Mouse (Mus musculus): ENCODE data around the gene Nos2.
"Not testable (repeated sequence)": the region's sequence is repeated elsewhere in the genome, so short reads cannot be mapped to it uniquely, and the experiment has no call there.

Nos2 gene

GRCm38 (mm10) chr11:78989206-78989605 is 68.6 kb downstream of the Nos2 start:
- not testable (repeated sequence) for DNase-seq (ENCODE audit: low read depth, low spot score)

- no peak for DNase-seq (ENCODE audit: low read depth, low spot score)
Observed at GRCm38 (mm10) chr11:78990096-78990495, 69.5 kb downstream of the Nos2 start.

- not testable (repeated sequence) for DNase-seq (ENCODE audit: low read depth, low spot score)
Observed at GRCm38 (mm10) chr11:78990875-78991543, 70.4 kb downstream of the Nos2 start.

GRCm38 (mm10) chr11:78999118-78999517 is 78.5 kb downstream of the Nos2 start:
- no peak for DNase-seq (ENCODE audit: low read depth, low spot score)

- DNase-seq (ENCODE audit: low read depth, low spot score), result no peak
Observed at GRCm38 (mm10) chr11:79001871-79002270, 81.3 kb downstream of the Nos2 start.

- no peak for DNase-seq (ENCODE audit: low read depth, low spot score)
Observed at GRCm38 (mm10) chr11:79002551-79002951, 82.0 kb downstream of the Nos2 start.

GRCm38 (mm10) chr11:79003053-79003768 is 82.6 kb downstream of the Nos2 start:
- DNase-seq (ENCODE audit: low read depth, low spot score), result peak; percentile 55

- no peak for DNase-seq (ENCODE audit: low read depth, low spot score)
Observed at GRCm38 (mm10) chr11:79003769-79004638, 83.4 kb downstream of the Nos2 start.

- peak; percentile 60 for DNase-seq (ENCODE audit: low read depth, low spot score)
Observed at GRCm38 (mm10) chr11:79005578-79006394, 85.2 kb downstream of the Nos2 start.

- peak; percentile 35 for DNase-seq (ENCODE audit: low read depth, low spot score)
Observed at GRCm38 (mm10) chr11:79006417-79006816, 85.8 kb downstream of the Nos2 start.

GRCm38 (mm10) chr11:79007356-79007755 is 86.8 kb downstream of the Nos2 start:
- DNase-seq (ENCODE audit: low read depth, low spot score), result not testable (repeated sequence)

GRCm38 (mm10) chr11:79008007-79008775 is 87.6 kb downstream of the Nos2 start:
- DNase-seq (ENCODE audit: low read depth, low spot score), result no peak

- no peak for DNase-seq (ENCODE audit: low read depth, low spot score)
Observed at GRCm38 (mm10) chr11:79008891-79009290, 88.3 kb downstream of the Nos2 start.

Data from CD4-positive, CD25-positive, alpha-beta regulatory T cell, adult 2 months (primary cell).